Mouse (Mus musculus) heart, adult 2 months (tissue): Measurements from ENCODE around the gene Prickle2.

ENCODE experiments used
- CTCF ChIP-seq: fragments of 200-600 bp; IDR thresholded peaks from 2 replicates; pipeline ENCODE4 v1.8.1; 2022; ENCODE audit warnings: antibody characterized with exemption, mild to moderate bottlenecking, moderate library complexity
- EP300 ChIP-seq: fragments of 200-500 bp; IDR thresholded peaks from 2 replicates; pipeline ENCODE4 v1.6.1; 2011; ENCODE audit warnings: low read depth, low read length, control low read depth; ENCODE audit not compliant: insufficient read depth

GRCm38 (mm10) chr6:92752737-92753136 lies 46.8 kb upstream of the Prickle2 start:
- no peak for TF ChIP-seq CTCF
- TF ChIP-seq EP300, result no peak
